Mouse (Mus musculus) liver, embryonic 14.5 days (tissue): ENCODE results near the gene Fmo1. TPM values are rescaled to one million over a fixed set of nuclear protein-coding genes. Genes with fewer than 3 reads are reported as not detected.

ENCODE experiments used
- ATAC-seq: fragments of 200-750 bp; cut with Nextera tagmentation; 2 replicates; pipeline ENCODE4 v1.8.0; 2017; ENCODE audit warnings: moderate number of reproducible peaks, mild to moderate bottlenecking, moderate library complexity; ENCODE audit not compliant: insufficient read depth
- DNase-seq, 3 experiments: peaks; one replicate each; pipeline ENCODE4 v3.0.0-alpha.2; 2012 to 2013; ENCODE audit warnings: low read depth in 3 of 3, low spot score in 3 of 3
- H3K27ac ChIP-seq: fragments of 300-500 bp; sonication (generic); 2 replicates; pipeline ENCODE4 v1.5.1; 2014; ENCODE audit warnings: moderate library complexity, mild to moderate bottlenecking, control low read depth, inconsistent platforms
- H3K27me3 ChIP-seq: fragments of 300-500 bp; sonication (generic); 2 replicates; pipeline ENCODE4 v1.6.1; 2014; ENCODE audit warnings: mild to moderate bottlenecking, low read length, moderate library complexity; ENCODE audit not compliant: control insufficient read depth, insufficient read depth
- H3K36me3 ChIP-seq: fragments of 300-500 bp; sonication (generic); replicated peaks from 2 replicates; pipeline ENCODE4 v1.6.1; 2014; ENCODE audit warnings: low read depth; ENCODE audit not compliant: control insufficient read depth, insufficient read depth
- H3K4me1 ChIP-seq, 2 experiments: fragments of 200-500 bp in 1 of 2; fragments of 300-500 bp in 1 of 2; sonication (generic) in 1 of 2; replicated peaks; 2 replicates each; pipeline ENCODE4 v1.6.1; 2012 to 2014; ENCODE audit warnings: antibody characterized with exemption in 1 of 2, inconsistent platforms in 1 of 2, low read length in 1 of 2; ENCODE audit not compliant: control insufficient read depth in 2 of 2, insufficient read depth in 2 of 2
- H3K4me2 ChIP-seq: fragments of 300-500 bp; sonication (generic); 2 replicates; pipeline ENCODE4 v1.6.1; 2014; ENCODE audit warnings: low read depth, mild to moderate bottlenecking, control low read depth, moderate library complexity
- H3K4me3 ChIP-seq, 2 experiments: fragments of 200-500 bp in 1 of 2; fragments of 300-500 bp in 1 of 2; sonication (generic) in 1 of 2; 2 replicates each; pipeline ENCODE4 v1.5.1; 2012 to 2014; ENCODE audit warnings: low read depth in 2 of 2, low read length in 2 of 2, mild to moderate bottlenecking in 2 of 2, control low read depth in 1 of 2, inconsistent platforms in 1 of 2, moderate library complexity in 1 of 2; ENCODE audit not compliant: insufficient read depth in 1 of 2
- H3K9ac ChIP-seq: fragments of 300-500 bp; sonication (generic); replicated peaks from 2 replicates; pipeline ENCODE4 v1.6.1; 2014; ENCODE audit warnings: mild to moderate bottlenecking, control low read depth, moderate library complexity
- H3K9me3 ChIP-seq: fragments of 300-500 bp; sonication (generic); 2 replicates; pipeline ENCODE4 v1.6.1; 2016; ENCODE audit warnings: low read length, mixed read lengths; ENCODE audit not compliant: control insufficient read depth
- CTCF ChIP-seq: IDR thresholded peaks from 2 replicates; pipeline ENCODE4 v1.5.1; 2016; ENCODE audit warnings: antibody characterized with exemption, low read depth, control low read depth
- EP300 ChIP-seq: IDR thresholded peaks from 2 replicates; pipeline ENCODE4 v1.6.1; 2016; ENCODE audit warnings: antibody characterized with exemption, low read depth
- WGBS: fragments of 180-500 bp; shearing (Covaris S2); extraction: QIAGEN DNeasy Blood & Tissue Kit; methylation state at CpG from one replicate; pipeline ENCODE4 v1.1.7; 2014; ENCODE audit not compliant: insufficient replicate concordance; 5-methylcytosine and 5-hydroxymethylcytosine counted together
- polyA plus RNA-seq, 2 experiments: library from polyadenylated mRNA; depleted of rRNA in 1 of 2; stranded (reverse) in 1 of 2; unstranded in 1 of 2; fragments of >200 nt; fragmentation: Nextera tagmentation in 1 of 2; extraction: Ambion mirVana in 1 of 2; gene quantifications; 2 replicates each; pipeline versions ENCODE4 v1.2.1 to v1.2.3; 2012 to 2014

Fmo1 gene
- polyA plus RNA-seq, 2 experiments, result 13.6 to 13.7 TPM

DNA sequence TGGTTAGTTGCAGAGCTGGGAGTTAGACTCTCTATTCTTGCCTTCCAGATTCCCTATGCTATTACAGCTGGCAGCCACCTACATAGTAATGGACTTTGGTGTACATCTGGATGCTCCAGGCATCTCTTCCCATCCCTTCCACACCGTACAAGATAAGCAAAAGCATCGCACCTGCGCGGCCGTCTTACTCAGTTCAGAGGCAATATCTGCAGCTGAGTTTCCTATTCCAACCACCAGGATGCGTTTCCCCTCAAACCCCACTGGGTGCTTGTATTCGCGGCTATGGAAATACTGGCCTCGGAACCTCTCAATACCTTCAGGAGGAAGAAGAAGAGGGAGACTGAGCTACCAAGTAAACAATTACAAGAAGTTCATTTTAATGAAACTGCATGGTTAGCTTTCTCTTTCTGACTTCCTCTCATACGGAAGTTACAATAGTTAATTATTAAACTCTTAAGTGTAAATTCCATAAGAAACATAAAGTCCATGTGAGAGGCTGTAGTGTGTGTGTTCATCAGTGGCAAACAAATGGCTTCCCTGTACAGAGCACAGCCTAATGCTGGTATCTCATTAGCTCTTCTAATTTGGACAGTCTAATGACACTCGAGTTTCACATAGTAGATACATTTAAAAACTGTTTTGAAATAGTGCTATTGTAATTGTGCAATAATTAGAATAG, 19.9 kb upstream of the Fmo1 start:
- no peak for DNase-seq
- 64% methylated on average over 11 of the region's 11 CpGs for WGBS
- H3K27me3 ChIP-seq, result no peaks in the 10 kb centered on the region
- no peak overlapping the region for H3K9ac ChIP-seq
- no peaks in the 10 kb centered on the region for H3K9me3 ChIP-seq
- no peak overlapping the region for H3K27ac ChIP-seq
- no peaks in the 10 kb centered on the region; a peak in 1 of 4 replicates for H3K4me1 ChIP-seq
- no peak overlapping the region for H3K4me3 ChIP-seq
- ATAC-seq, result no peak
- no peak for TF ChIP-seq CTCF
- TF ChIP-seq EP300, result no peak
- no peaks in the 10 kb centered on the region for H3K36me3 ChIP-seq
- no peak overlapping the region for H3K4me2 ChIP-seq

DNA sequence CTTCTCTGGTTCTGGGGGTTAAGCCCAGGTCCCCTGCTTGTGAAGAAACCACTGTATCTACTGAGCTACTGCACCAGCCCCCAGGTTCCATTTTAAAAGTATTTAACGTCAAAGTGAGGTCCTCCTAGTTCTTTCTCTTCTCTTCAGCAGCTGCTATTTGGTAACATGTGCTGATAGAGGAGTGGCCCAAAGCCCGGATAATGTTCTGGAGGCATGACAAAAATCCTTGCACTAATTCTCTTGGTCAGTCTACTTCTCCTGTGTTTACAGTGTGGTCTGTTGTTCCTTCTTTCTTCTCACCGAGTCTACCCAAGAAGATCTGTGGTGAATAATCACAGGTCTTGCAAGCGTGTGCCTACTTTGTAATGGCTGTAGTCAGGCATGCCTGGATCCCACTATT, 16.3 kb upstream of the Fmo1 start:
- no peak overlapping the region for H3K4me3 ChIP-seq
- H3K27ac ChIP-seq, result no peak overlapping the region
- 56% methylated on average over 4 of the region's 4 CpGs for WGBS
- ATAC-seq (no peak), DNase-seq (no peak)
- no peak overlapping the region for H3K9ac ChIP-seq
- H3K27me3 ChIP-seq, result no peaks in the 10 kb centered on the region
- no peaks in the 10 kb centered on the region for H3K36me3 ChIP-seq
- H3K4me2 ChIP-seq, result no peak overlapping the region
- no peaks in the 10 kb centered on the region; a peak in 1 of 4 replicates for H3K4me1 ChIP-seq
- no peaks in the 10 kb centered on the region for H3K9me3 ChIP-seq
- TF ChIP-seq CTCF, result no peak
- TF ChIP-seq EP300, result no peak

DNA sequence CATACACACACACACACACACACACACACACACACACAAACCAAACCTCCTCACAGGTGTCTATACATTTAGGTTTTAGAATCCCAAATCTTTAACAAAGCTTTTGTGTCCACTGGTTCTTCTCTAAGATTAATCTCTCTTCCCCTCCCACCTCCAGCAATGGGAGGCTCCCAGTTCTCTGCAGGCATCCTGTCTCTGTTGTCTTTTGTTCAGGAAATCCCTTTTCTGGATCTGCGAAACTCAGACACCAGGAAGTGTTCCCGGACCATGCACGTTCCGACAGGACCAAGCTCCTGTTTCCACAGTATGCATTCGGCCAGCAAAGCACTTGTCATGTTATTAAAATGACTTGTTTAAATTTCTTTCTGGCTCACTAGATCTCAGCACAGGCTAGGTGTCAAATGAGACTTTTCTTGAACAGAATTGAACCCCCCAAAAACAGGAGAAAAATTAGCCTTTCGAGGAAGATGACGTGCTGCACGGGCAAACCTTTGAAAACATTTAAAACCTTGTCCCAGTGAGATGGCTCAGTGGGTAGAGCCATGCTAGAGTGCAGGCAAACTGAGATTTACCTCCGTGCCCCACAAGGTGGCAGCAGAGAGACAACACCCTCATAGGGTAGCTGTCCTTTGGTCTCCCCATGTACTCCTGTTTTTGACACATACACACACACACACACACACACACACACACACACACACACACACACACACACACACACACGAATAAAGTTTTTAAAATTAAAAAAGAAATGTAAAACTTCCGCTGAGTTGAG, 13.4 kb upstream of the Fmo1 start:
- H3K27me3 ChIP-seq, result no peaks in the 10 kb centered on the region
- H3K27ac ChIP-seq, result no peak overlapping the region
- no peak overlapping the region for H3K9ac ChIP-seq
- no peaks in the 10 kb centered on the region for H3K9me3 ChIP-seq
- H3K4me2 ChIP-seq, result no peak overlapping the region
- no peak overlapping the region for H3K4me3 ChIP-seq
- WGBS, result 32% methylated on average over 11 of the region's 11 CpGs
- TF ChIP-seq CTCF (peak; percentile 75), EP300 (no peak)
- no peaks in the 10 kb centered on the region; a peak in 1 of 4 replicates for H3K4me1 ChIP-seq
- peak; percentile 35; the same call in 1 of the 2 replicates for ATAC-seq
- no peak for DNase-seq
- no peaks in the 10 kb centered on the region for H3K36me3 ChIP-seq

GRCm38 (mm10) chr1:162875091-162875490, 8.7 kb upstream of the Fmo1 start:
- H3K9ac ChIP-seq, result no peak overlapping the region
- 31% methylated on average over 3 of the region's 3 CpGs for WGBS
- H3K27me3 ChIP-seq, result no peaks in the 10 kb centered on the region
- no peaks in the 10 kb centered on the region for H3K36me3 ChIP-seq
- H3K4me2 ChIP-seq, result no peak overlapping the region
- H3K4me1 ChIP-seq, result peaks cover 0 to 8% of the 10 kb centered on the region in 2 experiments; a peak in 2 of 4 replicates
- TF ChIP-seq EP300, result no peak
- TF ChIP-seq CTCF, result no peak
- no peaks in the 10 kb centered on the region for H3K9me3 ChIP-seq
- no peak overlapping the region for H3K4me3 ChIP-seq
- DNase-seq (no peak), ATAC-seq (0 out of 2 replicates have a peak, but pooled peaks have one; percentile 33)
- no peak overlapping the region for H3K27ac ChIP-seq

DNA sequence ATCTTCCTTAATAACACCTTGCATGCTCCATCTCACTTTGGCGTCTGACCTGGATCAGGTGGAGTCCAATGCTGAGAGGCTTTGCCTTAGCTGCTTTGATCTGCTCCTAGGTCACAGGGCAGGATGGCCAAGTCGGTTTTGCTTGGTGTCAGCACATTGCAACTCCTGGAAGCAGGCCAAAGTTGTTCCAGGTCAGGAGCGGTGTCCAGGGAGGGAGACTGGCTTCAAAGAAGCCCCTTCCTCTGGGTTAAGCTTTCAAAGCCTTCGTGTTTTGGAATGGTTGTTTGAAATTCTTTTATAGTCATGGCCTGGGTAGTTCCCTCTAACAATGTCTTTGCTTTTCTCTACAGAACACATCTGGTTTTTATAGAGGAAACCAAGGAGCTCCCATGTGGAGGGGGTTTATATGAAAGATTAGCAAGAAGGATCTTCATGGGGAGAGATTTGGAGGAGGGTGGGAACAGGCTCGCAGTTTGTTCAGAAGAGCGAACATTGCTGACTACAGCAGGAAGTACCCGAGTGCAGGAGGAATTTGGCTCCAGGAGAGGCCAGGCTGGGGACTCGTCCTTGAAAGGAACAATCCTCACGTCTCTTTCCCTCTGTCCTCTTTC, 5.4 kb upstream of the Fmo1 start:
- H3K9me3 ChIP-seq, result no peaks in the 10 kb centered on the region
- H3K4me3 ChIP-seq, result no peak overlapping the region
- no peak for DNase-seq
- ATAC-seq, result no peak
- TF ChIP-seq EP300 (no peak), CTCF (no peak)
- no peak overlapping the region for H3K4me2 ChIP-seq
- H3K4me1 ChIP-seq, result peaks cover 0 to 8% of the 10 kb centered on the region in 2 experiments; a peak in 2 of 4 replicates
- no peaks in the 10 kb centered on the region for H3K36me3 ChIP-seq
- WGBS, result 35% methylated on average over 9 of the region's 9 CpGs
- H3K27me3 ChIP-seq, result no peaks in the 10 kb centered on the region
- no peak overlapping the region for H3K9ac ChIP-seq
- H3K27ac ChIP-seq, result no peak overlapping the region
